Mouse (Mus musculus) urinary bladder, postnatal 10 days (tissue): Measurements from ENCODE around the gene Mgll.

Experiments
- DNase-seq: peaks from one replicate; pipeline ENCODE4 v3.0.0; 2022; ENCODE audit warnings: low spot score

Mgll gene

DNA sequence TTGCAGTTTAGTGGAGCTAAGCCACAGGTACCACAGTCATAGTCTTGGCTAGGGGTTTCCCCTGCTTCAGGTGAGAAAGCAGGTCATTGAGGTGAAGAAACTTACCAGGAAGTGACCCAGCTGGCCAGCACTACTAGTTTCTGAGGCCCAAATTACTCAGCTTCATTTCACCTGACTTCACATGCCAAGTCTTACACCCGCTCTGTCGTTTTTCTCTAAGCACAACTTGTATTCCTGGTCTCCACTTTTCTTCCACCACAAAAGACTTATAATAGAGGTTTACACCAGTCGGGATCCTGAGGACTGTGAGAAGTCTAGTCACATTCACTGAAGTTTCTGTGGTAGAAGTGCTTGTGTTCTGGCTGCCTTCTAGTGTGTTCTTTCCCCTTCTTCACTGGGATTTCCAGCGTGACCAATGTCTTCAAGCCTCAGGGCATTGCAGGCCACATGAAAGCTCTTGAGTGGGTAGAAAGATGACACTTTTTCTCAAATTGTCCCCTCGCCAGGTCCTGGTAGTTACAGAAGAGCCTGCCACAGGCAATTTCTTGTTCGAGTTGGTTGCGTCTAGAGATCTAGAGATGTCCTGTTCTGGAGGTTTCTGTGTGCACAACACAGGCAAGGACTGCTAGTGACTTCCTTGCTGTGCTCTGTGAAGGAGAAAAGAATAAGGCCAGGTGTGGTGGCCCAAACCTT lies 6.0 kb upstream of the Mgll start:
- DNase-seq, result no peak

DNA sequence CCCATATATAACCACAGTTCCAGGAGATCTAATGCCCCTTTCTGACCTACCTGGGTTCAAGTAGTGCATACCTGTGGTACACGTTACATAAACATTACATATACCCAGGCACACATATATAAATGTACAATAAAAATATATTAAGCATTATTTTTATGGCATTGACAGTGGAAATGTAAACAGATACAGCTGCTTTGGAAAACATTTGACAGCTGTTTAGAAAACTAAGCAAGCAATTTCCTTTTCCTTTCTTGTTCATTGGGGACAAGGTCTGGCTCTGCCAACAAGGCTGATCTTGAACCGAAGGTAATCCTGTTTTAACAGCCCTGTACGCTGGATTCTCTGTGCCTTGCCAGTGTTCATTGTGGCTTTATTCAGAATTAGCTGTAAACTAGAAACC lies 3.2 kb upstream of the Mgll start:
- DNase-seq, result no peak

DNA sequence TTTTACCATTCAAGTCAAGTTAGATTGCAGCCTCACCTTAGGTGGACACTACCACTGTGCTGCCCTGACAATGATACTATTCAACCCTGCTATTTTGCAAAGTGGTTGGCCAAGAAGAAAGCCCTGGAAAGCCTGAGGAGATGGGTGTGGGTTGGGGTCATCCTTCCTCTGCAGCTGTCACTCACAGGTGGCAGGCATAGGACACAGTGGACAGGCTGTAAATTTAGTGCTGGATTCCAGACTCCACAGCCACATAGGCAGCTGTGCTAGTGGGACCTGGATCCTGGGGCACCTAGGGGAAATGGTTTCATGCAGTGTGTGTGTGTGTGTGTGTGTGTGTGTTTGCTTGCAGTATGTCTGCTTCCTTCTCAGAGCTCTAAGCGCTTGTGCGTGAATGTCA lies 1.3 kb upstream of the Mgll start:
- no peak for DNase-seq

DNA sequence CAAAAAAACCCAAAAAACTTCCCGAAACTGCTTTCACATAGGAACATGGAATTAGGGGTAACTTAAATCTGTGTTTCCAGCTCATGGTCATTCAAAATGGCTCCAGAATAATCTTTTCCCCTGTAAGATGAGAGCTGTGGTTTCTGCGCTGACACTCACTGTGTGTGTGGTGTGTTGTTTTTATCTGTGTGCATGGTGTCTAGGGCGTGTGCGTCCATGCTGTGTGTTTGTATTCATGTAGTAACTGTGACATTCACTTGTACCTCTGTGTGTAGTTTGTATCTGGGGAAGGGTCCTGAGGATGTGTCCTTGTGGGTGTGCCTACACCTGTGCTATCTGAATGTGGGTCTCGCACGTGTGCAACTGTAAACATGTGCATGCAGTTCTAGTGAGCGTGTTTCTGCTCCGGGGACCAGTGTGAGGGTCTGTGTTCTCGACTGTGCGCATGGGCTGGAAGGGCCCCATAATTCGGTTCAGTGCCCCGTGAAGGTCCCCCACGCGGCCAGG lies 353 bp upstream of the Mgll start:
- DNase-seq, result no peak

DNA sequence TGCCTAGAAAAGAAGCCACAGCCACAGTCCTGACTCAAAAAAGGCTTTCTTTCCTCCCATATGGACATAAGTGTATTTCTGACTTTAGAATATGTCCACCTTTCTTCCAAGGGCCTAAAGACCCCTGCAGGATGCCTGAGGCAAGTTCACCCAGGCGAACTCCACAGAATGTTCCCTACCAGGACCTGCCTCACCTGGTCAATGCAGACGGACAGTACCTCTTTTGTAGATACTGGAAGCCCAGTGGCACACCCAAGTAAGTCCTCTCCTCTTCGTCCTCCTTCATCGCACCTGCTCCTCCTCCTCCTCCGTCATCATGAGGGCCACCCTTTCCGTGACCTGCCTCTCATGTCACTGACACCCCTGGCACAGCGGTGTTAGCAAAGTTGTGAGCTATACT lies 1.4 kb downstream of the Mgll start:
- DNase-seq, result no peak

DNA sequence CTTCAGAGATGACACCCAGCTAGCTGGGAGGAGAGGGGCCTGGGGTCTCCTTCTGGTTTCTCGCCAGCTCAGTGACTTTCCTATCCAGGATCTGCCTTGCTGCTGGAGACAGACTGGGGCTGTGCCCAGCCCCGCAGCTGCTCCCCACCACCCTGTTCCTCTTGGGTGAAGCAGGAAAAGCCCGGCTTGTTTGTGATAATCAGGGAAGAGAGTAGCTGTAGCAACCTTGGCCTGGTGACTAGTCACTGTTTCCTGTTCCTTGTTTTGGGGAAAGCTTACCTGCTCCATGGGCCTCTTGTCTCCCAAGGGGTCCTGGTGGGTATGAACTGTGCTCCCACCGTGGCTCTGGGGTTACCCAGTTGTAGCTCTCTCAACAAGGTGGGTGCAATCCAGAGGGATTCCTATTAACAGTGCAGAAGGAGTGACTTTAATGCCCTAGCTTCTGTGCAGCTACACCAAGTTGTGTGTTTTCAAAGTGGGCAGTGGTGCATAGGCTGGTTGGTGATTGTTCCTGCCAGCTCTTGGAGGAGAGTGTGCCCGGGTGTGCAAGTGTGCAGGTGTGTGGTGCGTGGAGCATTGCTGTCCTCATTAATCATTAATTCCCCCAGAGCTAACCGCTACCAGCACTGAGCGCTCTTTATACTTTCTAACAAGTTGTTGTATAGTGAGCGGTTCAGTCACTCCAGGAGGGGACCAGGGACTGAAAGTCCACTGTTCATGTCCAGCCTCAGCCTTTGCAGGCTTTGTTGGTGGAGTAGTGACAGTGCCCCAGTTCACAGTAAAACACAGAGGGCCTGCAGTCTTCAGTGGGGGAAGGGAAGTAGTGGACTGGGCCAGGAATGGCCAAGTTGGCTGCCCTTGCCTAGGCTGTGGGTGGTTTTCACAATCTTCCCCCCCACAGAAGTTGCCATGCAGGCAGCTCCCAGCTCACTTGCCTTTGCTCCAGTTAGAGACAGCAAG lies 2.3 kb downstream of the Mgll start:
- no peak for DNase-seq

DNA sequence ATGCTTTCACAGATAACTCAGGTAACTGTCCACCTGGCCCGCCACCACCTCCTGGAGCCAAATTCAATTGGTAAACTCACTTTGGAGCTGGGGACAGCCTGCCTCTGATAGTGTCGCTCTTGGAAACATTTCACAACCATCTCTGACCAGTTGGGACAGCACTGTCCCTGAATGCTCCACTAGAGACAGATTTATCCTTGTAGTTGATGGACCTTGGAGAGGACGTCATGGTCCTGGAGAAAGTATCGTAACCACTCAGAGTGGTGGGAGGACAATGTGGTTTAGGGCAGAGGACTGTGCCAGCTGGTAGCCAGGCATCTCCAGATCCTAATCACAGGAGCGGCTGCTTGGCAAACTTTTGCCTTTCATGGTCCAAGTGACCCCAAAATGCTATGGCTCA lies 3.3 kb downstream of the Mgll start:
- no peak for DNase-seq

DNA sequence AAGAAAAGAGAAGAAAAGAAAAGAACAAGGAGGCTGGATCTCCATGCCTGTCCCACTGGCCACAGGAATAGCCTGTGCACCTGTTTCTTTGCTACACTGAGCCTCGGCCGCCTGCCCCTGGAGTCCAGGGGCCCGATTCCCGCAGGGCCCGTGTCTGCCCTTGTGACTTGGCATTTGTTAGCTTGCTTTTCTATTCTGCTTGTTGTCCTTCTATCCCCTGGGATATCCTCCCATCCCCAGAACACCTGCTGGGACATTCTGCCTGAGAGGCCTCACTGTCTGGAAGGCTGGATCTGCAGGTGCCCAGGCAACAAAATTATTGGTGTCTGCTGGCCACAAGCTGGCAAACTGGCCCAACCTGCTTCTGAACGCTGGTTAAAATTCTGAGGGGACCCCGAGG lies 3.8 kb downstream of the Mgll start:
- DNase-seq, result no peak

DNA sequence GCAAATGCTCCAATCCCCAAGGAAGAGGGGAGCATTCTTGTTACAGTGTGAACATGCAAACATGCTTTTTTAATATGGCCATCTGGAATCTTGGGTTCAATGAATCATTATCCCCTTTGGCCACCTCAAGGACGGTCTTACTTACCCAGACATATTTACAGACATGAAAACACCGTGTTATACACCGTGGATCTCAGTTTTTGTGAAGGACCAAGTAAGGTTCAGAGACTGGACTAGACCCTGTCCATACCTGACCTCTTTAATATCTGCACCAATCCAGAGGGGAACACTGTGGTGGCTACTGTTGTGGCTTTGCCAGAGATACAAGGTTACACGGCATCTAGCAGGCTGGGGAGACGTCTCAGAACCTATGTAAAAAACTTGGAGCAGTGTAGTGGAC lies 4.3 kb downstream of the Mgll start:
- DNase-seq, result no peak

DNA sequence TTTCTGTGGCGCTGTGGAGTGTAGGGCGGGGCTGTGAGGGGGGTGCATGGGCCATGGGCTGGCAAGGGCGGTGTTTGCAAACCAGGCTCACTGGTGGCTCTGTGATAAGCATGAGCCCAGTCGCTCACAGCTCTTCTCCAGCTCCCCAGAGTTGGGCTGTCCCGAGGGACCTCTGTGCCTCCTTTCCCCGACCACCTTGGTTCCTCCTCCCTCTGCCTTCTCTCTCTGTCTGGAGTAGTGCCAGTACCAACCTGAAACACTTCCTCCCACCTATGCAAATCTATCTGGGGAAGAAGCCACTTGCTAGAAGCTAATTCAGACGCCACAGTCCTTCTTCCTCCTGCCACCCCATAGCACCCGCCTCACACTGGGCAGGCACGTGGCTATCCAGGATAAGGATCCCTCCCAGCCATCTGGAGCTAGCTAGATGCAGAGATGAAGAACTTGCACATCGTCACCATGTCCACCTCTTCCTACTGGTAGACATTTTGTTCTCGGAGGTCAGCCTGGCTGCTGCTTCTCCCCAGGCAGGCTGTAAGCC lies 7.1 kb downstream of the Mgll start:
- no peak for DNase-seq

DNA sequence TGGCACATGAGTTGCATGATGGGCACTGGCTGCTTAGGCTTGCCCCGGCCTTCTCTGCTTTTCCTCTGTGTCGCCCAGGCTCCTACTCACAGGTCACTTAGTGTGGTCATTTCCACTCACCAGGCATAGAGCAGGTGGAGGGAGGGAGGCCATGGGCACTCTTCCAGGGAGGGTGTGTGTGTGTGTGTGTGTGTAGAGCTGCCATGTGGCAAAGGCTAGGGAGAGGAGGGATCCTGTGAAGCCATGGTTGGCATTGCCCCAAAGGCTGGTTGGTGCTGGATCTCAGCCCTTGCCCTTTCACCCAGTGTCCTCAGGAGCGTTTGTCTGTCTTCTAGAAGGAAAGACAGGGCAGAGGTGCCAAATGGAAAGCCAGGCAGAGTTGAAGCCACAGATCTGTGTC lies 7.8 kb downstream of the Mgll start:
- no peak for DNase-seq

DNA sequence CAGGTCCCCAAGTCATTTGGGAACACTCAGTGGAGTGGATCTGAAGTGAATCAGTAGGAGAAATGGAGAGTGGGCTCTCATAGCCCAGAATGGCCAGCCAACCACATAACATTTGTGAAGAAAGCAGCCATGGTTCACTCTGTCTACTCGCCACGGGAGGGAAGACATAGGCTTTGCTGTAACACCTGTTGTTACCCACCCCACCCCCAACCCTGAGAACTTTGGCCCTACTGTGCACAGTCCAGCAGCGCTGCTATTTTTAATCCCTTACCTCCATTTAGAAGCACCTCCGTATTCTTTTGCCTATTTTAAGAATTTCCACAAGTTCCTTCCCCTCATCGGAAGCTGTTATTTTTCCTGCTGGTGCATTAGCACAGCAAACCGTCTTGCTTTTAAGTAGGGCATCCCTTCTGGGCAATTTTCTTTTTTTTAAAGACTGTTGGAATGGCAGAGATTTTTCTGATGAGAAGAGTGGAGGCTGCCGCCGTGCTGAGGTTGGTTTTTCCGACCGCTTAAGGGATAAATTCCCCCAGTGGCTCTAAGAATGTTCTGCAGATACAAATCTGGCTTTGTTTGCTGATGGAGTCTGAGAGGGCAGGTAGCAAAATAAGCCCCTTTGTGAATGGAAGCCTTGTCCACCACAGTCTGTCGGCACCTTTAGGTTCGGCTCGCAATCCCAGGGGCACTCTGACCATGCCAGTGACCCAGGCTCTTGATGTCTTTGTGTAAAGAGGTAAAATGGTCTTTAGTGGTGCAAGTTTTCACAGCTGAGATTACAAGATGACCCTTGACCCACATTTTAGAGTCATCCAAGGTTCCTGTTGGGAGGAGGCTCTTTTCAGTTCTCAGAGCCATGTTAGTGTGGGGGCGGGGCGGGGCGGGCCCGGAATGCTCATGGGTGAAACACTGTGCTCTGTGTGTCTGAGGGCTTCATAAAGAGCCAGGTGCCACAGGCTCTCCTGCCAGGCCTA lies 8.7 kb downstream of the Mgll start:
- DNase-seq, result no peak

DNA sequence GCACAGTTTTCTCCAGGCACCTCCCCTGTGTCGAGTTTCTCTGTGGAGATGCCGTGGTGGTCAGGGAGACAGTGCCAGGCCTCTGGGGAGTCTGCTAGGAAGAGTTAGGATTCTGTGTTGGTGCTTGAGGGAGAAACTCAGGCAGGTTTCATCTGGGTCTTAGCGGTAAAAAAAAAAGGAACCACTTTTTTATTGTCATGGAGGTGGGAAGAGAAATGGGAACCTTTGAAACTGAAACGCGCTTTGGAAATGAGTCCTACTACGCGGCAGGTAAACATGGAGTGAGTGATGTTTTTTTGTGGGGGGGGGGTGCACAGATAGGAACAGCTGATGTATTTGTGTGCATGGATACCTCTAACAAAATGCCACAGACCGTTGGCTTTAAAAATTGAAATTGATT lies 12.1 kb downstream of the Mgll start:
- DNase-seq, result no peak

DNA sequence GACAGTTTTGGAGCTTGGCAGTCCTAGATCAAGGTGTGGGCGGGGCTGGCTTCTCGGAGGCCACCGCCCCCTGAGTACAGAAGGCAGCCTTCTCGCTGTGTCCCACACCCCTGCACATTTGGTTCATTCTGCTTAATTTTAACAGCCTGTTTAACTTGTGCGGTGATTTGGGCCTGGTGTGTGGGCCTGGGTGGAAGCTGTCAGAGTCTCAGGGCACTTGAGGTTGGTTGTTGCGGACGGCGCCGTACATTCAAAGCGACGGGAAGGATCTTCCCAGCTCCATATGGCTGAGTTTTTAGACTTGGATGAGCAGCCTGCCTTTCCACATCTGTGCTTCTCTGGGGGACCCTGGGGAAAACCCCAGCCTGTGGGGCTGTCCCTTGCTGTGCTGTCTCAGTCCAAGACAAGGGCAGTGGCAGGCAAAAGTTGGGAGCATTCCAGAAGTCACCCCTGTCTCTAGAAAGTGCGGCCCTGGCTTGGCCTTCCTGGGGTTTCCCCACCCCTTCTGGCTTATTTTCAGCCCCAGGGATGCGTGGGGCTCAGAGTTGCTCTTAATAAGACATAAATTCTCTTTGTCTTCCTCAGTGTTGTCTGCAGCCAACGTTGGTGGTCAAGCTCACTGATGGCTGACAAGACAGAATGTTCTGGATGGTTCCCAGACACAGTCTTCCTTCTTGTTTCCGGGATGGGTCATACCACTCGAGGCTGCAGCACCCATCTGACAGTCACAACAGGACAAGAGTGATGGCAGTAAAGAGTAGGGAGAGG lies 12.7 kb downstream of the Mgll start:
- no peak for DNase-seq

DNA sequence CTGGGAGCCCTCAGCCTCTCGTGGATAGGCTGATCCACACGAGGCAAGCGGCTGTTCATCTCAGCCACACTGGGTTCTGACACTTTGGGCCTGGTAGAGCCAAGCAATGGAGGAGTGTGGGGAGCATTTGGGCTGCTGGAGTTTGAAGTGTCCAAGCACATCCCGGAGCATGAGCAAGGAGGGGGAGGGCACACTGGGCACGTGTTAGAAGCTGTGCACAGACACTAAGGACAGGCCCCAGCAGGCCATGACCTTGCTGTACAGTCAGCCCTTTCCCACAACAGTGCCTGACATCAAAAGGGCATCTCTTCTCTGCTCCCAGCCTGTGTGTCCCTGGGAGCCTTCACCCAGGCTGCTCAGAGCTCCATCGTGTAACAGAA lies 13.3 kb downstream of the Mgll start:
- DNase-seq, result no peak

DNA sequence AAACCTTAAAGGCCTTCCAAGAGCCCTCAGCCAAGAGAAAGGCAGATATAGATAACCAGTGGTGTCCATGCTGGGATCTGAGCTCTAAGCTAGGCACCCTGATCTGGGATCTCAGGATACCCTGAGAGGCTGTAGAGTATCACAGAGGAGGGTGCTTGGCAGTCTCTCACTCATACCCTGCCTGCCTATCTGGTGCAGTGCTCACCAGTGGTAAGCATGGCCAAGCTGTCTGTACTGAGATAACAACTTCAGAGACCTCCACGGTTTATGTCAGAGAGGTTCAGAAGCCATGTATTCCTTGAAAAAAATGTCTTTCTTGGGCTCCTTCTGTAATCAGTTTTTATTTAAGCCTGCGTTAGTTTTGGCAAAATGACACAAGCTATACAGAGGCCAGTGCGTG lies 16.8 kb downstream of the Mgll start:
- DNase-seq, result no peak

DNA sequence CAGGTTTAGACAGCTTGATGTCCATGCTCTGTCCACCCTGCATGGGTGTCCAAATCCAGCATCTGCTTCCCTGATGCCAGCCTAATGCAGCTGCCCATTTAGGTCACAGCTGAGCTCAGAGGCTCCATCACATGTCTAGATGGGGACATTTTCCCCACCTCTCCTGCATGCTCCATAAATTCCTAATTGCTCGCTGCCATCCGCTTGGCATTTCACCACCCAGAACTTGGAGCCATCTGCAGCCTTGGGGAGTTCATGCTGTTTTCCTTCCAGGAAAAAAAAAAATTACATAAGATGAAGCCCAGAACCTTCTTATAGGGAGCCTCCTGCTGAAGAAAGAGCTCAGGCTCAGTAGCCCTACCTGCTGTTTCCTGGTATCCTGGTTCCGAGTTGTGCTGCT lies 17.6 kb downstream of the Mgll start:
- DNase-seq, result no peak

DNA sequence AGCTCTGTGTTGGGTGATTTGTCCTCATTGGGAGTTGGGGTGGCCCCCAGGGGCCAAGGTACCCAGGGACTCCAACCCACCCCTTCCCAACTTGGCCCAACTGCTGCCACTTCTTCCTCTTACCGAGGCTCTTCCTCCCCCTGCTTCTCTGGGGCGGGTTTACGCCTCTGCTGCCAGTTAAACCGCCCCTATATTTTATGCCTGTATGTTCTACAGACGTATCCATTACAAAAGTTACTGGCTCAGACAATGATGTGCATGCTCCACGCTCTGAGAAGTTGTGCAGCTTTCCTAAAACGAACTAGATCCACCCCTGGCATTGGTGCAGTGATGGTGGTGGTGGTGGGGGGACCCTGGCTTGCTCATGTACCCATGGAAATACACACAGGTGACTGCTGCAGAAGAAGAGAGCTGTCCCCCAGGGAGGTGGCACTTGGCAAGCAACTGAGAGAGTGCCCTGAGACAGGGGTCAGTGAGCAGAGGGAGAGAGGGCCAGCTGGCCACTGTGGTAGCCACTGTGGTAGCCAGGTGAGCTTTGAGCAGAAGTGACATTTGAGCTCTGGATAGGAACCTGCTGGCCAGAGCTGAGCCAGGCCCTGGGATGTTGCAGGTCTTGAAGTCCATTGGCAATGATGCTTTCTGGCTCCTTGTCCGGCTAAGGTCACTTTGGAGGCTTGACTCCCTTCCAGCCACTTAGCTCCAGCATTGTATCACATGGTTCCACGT lies 18.2 kb downstream of the Mgll start:
- no peak for DNase-seq

DNA sequence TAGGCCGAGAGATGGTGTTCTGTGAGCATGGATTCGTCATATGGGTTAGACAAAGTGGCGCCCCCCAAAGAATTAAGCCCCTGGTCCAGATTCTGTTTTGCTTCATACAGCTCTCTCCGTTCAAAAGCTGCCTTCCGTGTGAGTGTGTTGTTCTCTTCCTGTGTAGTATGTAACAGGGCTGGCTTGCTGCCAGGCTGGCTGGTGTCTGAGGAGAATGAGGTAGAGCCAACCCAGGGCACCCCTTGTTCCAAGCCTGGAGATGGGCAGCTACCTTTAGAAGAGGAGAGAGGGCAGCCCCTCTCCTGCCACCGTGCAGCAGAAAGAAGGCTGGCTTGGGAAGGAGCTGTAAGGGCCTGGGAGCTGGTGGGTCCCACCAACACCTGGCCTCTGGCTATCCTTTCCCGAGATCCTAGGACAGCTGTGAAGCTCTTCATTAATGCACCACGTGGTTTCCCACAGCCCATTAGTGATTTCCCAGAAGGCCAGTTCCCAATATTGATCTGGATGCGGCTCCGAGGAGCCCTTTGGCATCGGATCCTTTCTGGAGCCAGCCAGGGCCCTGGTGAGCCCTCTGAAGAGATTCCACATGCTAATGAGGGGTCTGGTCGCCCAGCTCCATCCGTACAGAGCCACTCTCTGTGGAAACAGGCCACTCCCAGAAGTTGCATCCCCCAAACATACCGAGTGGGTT lies 19.5 kb downstream of the Mgll start:
- no peak for DNase-seq

DNA sequence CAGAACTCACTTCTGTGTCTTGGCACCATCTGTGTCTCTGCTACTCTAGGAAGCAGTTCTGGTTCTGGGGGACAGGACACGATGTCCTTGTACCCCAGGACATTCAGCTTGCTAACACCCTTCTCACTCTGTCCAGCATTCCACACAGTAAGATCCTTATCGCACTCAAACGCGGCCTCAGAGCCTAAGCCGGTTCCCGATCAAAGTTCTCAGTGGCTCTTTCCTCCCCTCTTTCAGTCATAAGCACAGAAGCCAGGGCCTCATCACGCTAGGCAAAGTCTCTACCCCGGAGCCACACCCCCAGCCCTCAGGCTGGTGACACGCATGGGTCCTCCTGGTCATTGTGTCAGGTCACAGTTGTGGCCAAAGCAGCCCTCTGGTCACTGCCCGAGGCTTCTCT lies 20.8 kb downstream of the Mgll start:
- DNase-seq, result no peak
